13 mouse cellular contexts compared by ENCODE assay signal in the genomic region with DNA sequence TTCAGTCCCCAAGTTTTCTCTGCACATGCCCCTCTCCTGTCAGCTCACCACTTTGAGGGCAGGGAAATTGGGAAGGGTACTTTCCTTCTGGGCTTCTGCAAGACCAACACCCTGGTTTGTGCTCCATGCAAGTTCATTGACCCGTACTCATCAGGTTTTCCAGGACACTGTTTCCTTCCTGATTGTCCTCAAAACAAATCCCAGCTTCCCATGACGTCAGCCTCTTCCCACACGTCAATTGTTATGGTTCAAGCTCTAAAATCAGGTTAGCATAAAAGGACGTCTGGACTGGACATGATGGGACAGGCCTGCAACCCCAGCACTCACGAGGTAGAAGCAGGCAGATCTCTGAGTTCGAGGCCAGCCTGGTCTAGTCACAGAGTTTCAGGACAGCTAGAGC.
A peak's percentile ranks its signal among the peaks of the same experiment; 100 is the strongest.
DNase-seq lines count a peak whose midpoint lies in the region; ATAC-seq and TF ChIP-seq lines count a peak whose summit lies in the region.
"Had no signal": no experiment of that assay in that cellular context is flagged by ENCODE, and none has a peak within 500 bp of the region (broad histone marks: within the 10 kb centered on the region; RNA-seq: fewer than 3 reads in every experiment).

No protein-coding gene starts in this region.

- H3K36me3 ChIP-seq in heart, embryonic 16.5 days (ENCODE audit: control insufficient read depth, insufficient read depth): no peaks in the 10 kb centered on the region
- H3K36me3 ChIP-seq in lung, embryonic 14.5 days (ENCODE audit: insufficient read depth): no peaks in the 10 kb centered on the region
- H3K36me3 ChIP-seq: embryonic facial prominence, embryonic 13.5 days had no signal

- H3K9ac ChIP-seq in heart, embryonic 16.5 days (ENCODE audit: low read length): no peak overlapping the region
- H3K9ac ChIP-seq in lung, embryonic 14.5 days: no peak overlapping the region
- H3K9ac ChIP-seq: embryonic facial prominence, embryonic 13.5 days had no signal

- H3K27ac ChIP-seq in heart, embryonic 16.5 days (ENCODE audit: low read length): peak overlapping the region; percentile 24; the same call in 1 of the 2 replicates
- H3K27ac ChIP-seq in lung, embryonic 14.5 days (ENCODE audit: low read depth): no peak overlapping the region
- H3K27ac ChIP-seq: embryonic facial prominence, embryonic 13.5 days had no signal

- H3K4me1 ChIP-seq in heart, embryonic 16.5 days (ENCODE audit: control insufficient read depth, insufficient read depth, low read length): peaks cover 36% of the 10 kb centered on the region
- peaks cover 13% of the 10 kb centered on the region for H3K4me1 ChIP-seq in lung, embryonic 14.5 days (ENCODE audit: insufficient read depth)

- TF ChIP-seq CTCF in lung, embryonic 14.5 days (IDR thresholded peaks at IDR 0.05; ENCODE audit: low read depth): no peak

- H3K4me2 ChIP-seq in heart, embryonic 16.5 days (ENCODE audit: low read depth, low read length): no peak overlapping the region
- no peak overlapping the region for H3K4me2 ChIP-seq in lung, embryonic 14.5 days
- H3K4me2 ChIP-seq: embryonic facial prominence, embryonic 13.5 days had no signal

- no peak overlapping the region for H3K4me3 ChIP-seq in heart, embryonic 16.5 days (ENCODE audit: low read length)
- H3K4me3 ChIP-seq in lung, embryonic 14.5 days (ENCODE audit: low read depth, low read length): no peak overlapping the region
- H3K4me3 ChIP-seq: embryonic facial prominence, embryonic 13.5 days had no signal

- ATAC-seq in heart, embryonic 16.5 days (replicated peaks; ENCODE audit: extremely low read depth, insufficient read depth, low FRiP score): no peak
- ATAC-seq in lung, embryonic 14.5 days (ENCODE audit: insufficient read depth): no peak
- no peak for ATAC-seq in erythroblast, adult 5-6 weeks (replicated peaks; ENCODE audit: low FRiP score, poor library complexity, severe bottlenecking)
- ATAC-seq: intestine, embryonic 16.5 days; Patski had no signal

- no peaks in the 10 kb centered on the region for H3K9me3 ChIP-seq in heart, embryonic 16.5 days (replicated peaks; ENCODE audit: control insufficient read depth, low read length)
- no peaks in the 10 kb centered on the region for H3K9me3 ChIP-seq in lung, embryonic 14.5 days (ENCODE audit: low read depth, low read length)
- H3K9me3 ChIP-seq: embryonic facial prominence, embryonic 13.5 days had no signal

- H3K27me3 ChIP-seq in heart, embryonic 16.5 days (ENCODE audit: control insufficient read depth, insufficient read depth, low read length): no peaks in the 10 kb centered on the region
- no peaks in the 10 kb centered on the region for H3K27me3 ChIP-seq in lung, embryonic 14.5 days (ENCODE audit: insufficient read depth, low read length)
- H3K27me3 ChIP-seq: embryonic facial prominence, embryonic 13.5 days; Patski had no signal

- DNase-seq in gastrocnemius, postnatal 25 days: peak; percentile 11
- no peak for DNase-seq in gastrocnemius, postnatal 36 days
- peak; percentile 17 for DNase-seq in embryo, embryonic 10.5 days (ENCODE audit: low spot score)
- DNase-seq in lung, embryonic 14.5 days: peak; percentile 45
- no peak for DNase-seq in cerebellum, postnatal 14 days
- no peak for DNase-seq in frontal cortex, postnatal 36 days (ENCODE audit: low spot score in 2 of 2)
- DNase-seq: adrenal gland, postnatal 25 days; cerebellum, adult 11 months had no signal

- 66% methylated on average over 6 of the region's 6 CpGs for WGBS in heart, embryonic 16.5 days
- 68% methylated on average over 6 of the region's 6 CpGs for WGBS in lung, embryonic 14.5 days

- intact Hi-C loops in gastrocnemius, postnatal 36 days (cut with DNase I): no loop called here

Comparison
In these comparisons a context has a peak if more than half of its experiments do, and no peak if none do; other contexts are left out.
1. DNase-seq: peak in gastrocnemius, postnatal 25 days (single experiment), embryo, embryonic 10.5 days (single experiment) and lung, embryonic 14.5 days (single experiment); none in gastrocnemius, postnatal 36 days (0 of 2), cerebellum, postnatal 14 days (0 of 2) and frontal cortex, postnatal 36 days (0 of 2).